Mouse (Mus musculus) testis, postnatal 10 days (tissue): ENCODE measurements around the gene Cttnbp2nl.

ENCODE experiments used
- DNase-seq: peaks from one replicate; pipeline ENCODE4 v3.0.0; 2021; ENCODE audit warnings: low spot score

Cttnbp2nl gene

DNA sequence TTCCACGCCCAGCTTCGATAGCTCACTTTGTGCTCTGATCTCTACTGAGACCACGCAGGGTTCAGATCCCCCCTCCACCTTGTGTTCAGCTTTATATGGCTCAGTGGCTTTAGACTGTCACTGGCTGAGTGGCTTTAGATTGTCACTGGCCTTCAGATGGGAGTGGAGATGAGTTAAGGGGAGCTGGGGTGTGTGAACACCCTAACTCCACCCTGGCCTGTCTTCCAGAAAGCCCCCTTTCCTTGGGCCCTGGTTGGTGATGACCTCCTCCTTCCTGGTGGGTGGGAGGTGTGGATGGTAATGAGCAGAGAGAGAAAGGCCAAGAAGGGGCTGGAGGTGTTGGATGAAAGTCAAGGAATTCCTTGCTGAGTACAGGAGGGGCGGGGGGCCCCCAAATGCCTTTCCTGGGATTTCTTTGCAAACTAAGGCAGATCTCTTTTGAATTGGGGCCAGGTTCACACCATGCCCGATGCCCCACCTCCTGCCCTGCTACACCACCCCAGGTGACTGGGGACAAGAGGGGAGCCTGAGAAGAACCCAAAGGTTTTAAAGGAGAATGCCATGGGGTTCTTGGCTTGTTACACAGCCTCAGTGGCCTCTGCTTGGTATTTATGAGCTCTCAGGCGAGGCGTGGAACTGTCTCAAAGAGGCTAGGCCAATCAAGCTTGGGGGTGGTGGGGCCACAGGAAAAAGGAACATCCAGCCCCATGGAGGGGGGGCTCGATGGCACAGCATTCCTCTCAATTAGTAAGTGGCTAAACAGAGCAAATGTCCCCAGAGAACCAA lies 87.7 kb downstream of the Cttnbp2nl start:
- DNase-seq: no peak

DNA sequence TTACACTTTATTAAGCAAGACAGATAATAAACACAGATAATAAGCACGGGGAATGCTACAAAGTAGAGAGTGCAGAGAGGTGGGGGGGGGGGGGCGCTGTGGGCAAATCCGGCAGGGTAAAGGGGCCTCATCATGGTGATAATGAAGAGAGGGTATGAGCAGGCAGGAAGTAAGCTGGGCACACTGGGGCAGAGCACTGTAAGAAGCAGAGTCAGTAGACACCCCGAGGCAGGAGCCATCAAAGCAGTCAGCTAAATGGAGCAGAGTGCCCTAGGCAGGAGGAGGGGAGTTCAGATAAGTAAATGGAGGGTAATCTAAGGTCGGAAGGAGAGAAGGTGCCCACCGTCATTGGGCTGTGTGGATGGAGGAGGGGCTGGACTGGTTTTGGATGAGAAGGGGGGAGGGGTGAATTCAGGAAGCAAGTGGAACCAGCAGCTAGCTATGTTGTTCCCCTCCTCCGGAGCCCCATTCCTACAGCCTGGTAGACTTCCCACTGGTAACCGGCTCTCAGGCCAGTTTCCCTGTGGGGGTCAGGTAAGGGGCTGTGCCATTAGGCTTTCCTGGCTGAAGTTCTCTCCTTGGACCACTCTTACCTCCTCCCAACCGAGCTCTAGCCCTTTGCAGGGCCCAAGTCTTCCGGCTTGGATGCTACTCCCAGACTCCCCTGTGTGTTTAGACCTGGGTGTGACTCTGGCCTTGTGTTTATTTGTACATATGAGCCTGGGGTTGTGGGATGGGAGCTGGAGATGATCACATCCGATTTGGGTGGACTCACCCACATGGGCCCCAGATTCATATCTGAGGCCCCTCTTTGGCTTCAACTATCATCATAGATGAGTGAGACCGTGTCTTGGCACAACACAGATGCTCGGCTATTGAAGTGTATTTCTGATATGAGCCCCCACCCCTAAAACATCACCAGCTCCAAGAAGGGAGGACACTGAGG lies 89.3 kb downstream of the Cttnbp2nl start:
- DNase-seq: no peak

DNA sequence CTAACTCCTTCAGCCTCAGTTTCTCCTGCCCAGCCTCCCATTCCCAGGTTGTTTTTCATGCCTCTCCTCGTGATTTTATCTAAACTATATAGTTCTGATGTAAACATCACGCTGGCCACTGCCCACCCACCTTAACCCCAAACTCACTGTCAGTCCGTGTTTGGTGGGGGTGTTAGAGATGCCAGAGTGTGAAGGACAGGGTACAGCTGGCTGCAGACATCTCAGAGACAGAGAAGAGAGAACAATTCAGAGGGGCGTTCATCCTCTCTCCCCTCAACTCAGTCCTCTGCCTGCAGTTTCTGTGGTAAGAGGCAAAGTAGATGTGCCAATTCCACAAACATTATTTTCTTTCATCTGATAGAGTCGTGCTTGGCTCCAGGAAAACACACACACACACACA lies 90.1 kb downstream of the Cttnbp2nl start:
- DNase-seq: no peak

DNA sequence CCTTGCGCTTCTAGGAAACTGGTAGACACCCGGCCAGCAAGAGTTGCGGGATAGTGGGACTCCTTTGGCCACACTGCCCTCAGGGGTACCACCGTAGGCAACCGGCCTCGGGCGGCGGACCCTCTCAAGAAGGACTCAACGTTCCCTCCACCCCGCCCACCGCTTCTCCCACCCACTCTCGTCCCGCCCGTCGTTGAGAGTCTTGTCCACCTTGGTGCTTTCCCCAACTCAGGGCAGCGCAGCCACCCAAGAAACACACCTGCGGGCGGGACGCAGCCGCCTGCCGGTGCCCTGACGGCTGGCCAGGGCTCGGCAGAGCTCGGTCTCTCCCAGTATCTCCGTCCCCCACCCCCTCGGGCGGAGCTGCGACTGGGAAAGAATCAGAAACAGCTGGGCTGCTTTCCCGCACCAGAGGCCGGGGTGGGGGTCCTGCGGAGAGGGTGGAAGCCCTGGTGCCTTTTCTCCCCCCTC lies 90.8 kb downstream of the Cttnbp2nl start:
- DNase-seq: peak; percentile 63

DNA sequence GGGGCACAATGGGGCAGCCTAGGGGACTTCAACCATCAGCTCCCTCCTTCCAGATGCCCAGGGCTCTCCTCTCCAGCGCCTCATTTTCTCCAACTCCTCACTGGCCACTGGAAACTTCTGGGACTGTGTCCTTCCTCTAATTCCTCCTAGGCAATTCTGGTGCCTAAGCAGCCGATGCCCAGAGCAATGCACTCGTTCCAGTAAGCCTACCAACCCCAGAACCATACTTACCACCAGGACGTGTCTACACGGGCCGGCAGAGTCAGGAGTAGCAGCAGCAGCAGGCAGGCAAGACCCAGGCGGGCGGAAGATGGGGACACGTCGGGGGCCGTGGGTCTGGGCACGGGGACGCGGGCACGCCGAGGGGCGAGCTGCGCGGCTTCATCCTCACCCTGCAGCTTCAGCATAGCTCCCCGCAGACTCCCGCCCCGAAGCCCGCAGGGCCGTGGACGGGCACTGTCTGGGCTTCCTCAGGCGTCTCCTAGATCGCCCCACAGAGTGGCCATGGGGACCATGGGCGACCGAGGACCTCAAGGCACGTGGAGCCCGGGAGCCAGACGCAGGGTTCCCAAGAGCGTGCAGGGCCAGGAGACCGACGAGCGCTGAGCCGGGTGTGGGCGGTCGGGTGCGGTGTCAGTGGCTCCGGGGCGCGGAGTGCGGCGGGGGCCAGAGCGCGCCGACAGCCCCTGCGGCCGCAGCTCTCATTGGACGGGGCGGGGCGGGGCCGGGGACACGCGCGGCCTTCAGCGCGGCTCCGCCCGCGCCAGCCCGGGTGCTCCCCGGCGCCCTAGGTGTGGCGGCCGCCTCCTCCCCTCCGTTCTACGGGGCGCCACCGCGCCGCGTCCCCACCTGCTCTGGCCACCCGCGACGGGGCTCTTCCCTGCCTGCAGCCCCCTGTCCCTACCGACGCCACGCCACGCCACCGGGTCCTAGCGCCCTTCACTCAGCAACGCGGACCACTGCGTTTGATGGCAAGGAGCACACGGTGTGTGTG lies 91.6 kb downstream of the Cttnbp2nl start, which contains the start of gene Wnt2b:
Gene Wnt2b, minus strand, starts transcription at position 856 of the 994 bp plus-strand sequence.
- DNase-seq: peak; percentile 59

DNA sequence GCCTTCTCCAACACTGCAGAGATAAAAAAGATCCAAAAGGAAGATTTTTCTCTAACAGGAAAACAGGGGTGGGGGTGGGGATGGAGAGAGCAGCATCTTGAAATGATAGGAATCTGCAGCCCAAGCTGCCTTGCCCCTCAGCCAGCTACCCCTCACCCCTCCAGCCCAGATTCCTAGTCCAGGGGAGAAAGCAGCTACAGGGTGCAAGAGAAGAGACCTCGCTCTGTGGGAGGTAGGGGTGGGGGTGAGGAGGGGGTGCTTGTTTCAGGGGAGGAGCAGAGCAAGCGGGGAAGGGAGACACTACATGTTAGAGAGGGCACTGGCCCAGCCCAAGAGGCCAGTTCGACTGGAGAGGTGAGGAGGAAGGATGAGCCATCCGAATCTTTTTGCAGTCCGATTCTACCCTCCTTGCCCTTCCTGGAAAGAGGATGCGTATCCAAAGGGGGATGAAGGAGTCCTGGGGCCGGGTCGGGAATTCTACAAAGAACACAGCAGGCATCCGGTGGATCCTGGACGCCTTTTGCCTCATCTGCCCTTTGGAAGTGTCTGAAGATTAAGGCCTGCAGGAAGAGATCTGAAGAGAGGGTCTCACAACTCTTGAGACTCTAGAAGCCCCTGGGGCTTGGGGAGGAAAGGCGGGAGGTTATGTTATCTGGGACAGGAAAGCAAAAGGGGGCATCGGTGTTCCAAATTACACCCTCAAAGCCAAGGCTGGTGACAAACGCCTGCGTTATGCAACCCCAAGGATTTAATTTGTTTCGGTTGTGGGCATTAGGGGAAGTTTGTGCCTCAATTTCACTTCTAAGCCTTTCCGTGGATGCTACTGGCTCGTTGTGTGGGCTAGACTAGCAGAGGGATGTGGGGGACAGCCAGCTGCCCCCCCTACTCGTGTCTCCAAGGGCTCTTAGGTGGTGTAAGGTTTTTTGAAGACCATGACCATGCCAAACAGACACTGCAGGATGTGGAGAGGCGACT lies 92.6 kb downstream of the Cttnbp2nl start:
- no peak for DNase-seq

DNA sequence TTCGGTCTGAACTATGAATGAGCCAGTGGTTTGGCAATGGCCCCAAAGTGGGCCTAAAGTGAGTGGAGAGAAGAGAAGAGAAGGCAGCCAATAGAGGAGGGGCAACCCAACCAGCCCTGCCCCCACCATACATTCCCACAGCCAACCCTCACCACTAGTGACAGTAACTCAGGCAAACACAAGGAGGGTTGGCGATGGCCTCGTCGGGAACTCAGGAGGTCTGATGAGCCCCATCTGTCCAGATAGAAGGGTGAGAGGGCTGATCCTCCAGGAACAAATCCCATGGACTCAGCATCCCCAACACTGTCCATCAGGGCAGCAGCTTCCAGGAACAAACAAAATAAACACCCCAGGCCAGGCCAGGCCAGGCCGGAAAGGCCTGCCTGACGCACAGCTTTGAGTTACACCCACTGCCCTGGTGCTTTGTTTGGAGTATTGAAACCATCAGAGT lies 96.8 kb downstream of the Cttnbp2nl start:
- no peak for DNase-seq

DNA sequence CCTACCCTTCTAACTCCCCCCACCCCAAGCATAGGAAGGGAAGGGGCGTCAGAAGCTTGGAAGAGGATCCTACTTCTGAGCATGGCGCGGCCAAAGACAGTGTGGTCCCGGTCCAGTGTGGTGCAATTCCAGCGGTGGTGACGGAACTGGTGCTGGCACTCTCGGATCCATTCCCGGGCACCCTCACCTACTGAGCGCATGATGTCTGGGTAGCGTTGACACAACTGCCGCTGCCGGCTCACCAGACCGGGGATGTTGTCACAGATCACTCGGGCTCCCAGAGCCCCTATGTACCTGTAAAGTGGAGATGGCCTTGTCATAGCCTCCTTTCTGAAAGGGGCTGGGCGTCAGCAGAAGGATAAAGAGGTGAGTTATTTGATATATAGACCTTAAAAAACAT lies 98.4 kb downstream of the Cttnbp2nl start:
- no peak for DNase-seq

DNA sequence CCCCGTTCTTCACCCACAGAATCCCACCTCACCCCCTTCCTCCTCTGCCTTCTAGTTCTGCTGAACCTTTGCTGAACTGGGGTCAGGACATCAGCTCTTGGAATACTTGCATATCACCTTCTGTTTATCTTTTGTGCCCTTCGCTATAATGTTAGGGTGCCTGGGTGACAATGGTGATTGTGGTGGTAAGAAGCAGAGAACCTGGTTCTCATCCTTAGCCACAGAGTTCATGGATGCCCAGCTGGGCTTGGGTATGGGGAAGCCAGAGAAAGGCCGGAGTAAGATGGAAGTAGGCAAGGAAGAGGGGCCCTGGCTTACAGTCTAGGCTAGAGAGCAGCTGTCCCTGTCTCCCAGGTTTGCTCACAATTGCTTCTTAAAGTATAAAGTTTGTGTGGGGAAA lies 98.8 kb downstream of the Cttnbp2nl start:
- DNase-seq: no peak

DNA sequence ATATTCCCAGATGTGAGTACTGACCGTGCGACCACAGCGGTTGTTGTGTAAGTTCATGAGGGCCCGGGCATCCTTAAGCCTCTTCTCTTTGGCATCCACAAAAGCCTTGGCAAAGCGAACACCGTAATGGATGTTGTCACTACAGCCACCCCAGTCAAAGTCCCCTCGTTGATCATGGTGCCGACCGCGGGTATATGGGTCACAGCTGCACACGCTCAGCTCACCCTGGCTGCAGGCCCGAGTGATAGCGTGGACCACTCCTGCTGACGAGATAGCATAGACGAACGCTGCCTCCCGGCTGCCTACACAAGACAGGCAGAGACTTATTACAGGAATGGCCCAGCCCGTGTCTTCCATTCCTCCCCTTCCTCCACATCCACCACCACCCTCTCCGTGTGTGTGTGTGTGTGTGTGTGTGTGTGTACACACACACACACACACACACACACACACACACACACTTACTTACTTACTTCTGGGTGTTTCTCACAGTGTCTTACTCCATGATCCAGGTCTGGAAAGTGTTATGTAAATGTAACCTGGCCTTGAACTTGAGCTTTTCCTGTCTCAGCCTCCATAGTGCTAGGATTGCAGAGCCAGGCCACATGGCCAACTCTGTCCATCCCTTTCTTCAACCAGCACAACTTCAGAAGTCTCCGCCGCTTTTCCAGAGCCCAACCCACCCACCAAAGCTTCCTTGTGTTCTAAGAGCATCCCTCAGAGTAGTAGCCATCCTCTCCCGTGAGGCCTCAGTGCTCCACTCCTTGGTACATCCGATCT lies 99.9 kb downstream of the Cttnbp2nl start:
- no peak for DNase-seq
